Mouse (Mus musculus): Measurements from ENCODE around the gene Arhgap10.

- TF ChIP-seq GATA1 (IDR thresholded peaks at IDR 0.05; ENCODE audit: borderline replicate concordance, low read length) (no peak), FLI1 (IDR thresholded peaks at IDR 0.05; ENCODE audit: low read length) (no peak)
These were observed 266.6 kb downstream of the Arhgap10 start for GRCm38 (mm10) chr8:77251134-77251533.

Measured in megakaryocyte, embryonic 14.5 days (primary cell).